Mouse (Mus musculus): ENCODE results near the gene Btbd16. TPM values are rescaled to one million over a fixed set of nuclear protein-coding genes. Genes with fewer than 3 reads are reported as not detected.
A peak's percentile ranks its signal among the peaks of the same experiment; 100 is the strongest.

Btbd16 gene
- 0.13 TPM in 1 of 2 replicates, not detected in the other for polyA plus RNA-seq (2015; fragmentation: Nextera tagmentation; extraction: Ambion mirVana)

DNA sequence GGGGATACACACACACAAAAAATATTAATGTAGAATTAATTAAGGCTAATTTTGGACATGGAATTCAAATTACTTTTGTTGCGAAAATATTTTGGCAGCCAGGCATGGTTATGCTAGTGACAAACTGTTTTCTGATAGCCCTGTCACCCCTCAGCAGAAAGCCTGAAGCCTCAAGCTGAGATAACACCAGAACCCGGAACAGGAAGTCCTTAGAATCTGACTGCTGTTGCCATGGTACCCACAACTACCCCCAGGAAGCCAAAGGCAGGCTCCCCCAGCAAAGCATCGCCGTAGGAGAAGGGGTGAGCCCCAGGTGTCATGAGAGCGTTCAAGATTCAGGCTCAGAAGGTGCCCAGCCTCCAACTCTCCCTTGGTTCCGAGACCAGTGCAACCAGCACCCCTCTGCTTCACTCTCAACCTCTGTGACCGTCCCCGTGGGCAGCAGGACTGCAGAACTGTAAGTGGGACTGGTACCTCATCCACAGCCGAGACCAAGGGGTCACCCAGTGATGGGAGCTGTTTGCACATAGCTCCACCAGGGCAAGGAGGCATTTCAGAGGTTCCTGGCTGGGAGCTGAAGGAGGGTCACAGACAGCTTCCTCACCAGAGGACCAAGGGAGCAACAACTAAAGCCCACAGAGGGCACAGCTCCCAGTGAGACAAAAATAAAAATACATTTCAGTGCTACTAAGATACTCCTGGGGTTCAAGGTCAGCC lies at the start of gene Btbd16:
TSS of gene Btbd16 (plus strand) at position 156 of the 717 bp plus-strand sequence.
- Histone ChIP-seq H3K9ac (peak within 1 kb of the TSS; percentile 40; the same call in 1 of the 2 replicates), H3K27me3 (replicated peaks) (0 out of 2 replicates have a peak, but pooled peaks cover 5% of the 10 kb centered on the region), H3K9me3 (no peaks in the 10 kb centered on the region), H3K4me3 (no peak within 1 kb of the TSS), H3K4me2 (no peak within 1 kb of the TSS), H3K27ac (replicated peaks) (0 out of 2 replicates have a peak within 1 kb of the TSS, but pooled peaks have one; percentile 20), H3K4me1 (peaks cover 12% of the 10 kb centered on the region), H3K36me3 (no peaks in the 10 kb centered on the region)
- 48% methylated on average over 9 of the region's 9 CpGs for WGBS
- ATAC-seq (ENCODE audit: extremely low read depth, insufficient number of reproducible peaks, low FRiP score, low TSS enrichment): no peak

DNA sequence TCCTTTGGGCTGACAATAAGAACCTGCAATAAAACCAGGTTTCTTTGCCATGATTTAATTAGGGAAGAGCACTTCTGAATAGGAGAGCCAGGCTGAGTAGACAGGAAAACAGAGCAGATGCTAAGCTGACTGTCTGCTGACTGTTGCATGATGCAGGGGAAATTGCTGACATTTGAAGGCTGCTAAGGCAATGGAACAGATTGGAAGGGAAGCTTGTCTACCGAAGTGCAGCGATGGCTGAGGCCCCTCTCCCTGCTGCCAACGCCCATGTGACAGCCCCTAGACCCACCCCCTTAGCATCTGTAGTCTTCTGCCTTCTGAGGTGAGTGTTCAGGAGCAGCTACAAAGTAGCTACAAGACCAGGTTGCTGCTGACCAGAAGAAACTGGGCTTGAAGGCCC lies 47.7 kb upstream of the Btbd16 start:
- no peaks in the 10 kb centered on the region for H3K27me3 ChIP-seq (replicated peaks)
- H3K4me2 ChIP-seq: no peak overlapping the region
- H3K9ac ChIP-seq: no peak overlapping the region
- peaks cover 70% of the 10 kb centered on the region for H3K36me3 ChIP-seq
- peaks cover 44% of the 10 kb centered on the region for H3K4me1 ChIP-seq
- H3K27ac ChIP-seq (replicated peaks): peak overlapping the region; percentile 55
- no peaks in the 10 kb centered on the region for H3K9me3 ChIP-seq
- no peak overlapping the region for H3K4me3 ChIP-seq
- no peak for ATAC-seq (ENCODE audit: extremely low read depth, insufficient number of reproducible peaks, low FRiP score, low TSS enrichment)
- 45% methylated on average over 3 of the region's 3 CpGs for WGBS

- Histone ChIP-seq H3K4me1 (peaks cover 38% of the 10 kb centered on the region), H3K36me3 (peaks cover 72% of the 10 kb centered on the region), H3K27ac (replicated peaks) (peak overlapping the region; percentile 55), H3K9ac (no peak overlapping the region), H3K4me2 (peak overlapping the region; percentile 12; the same call in 1 of the 2 replicates), H3K27me3 (replicated peaks) (no peaks in the 10 kb centered on the region), H3K9me3 (no peaks in the 10 kb centered on the region), H3K4me3 (0 out of 2 replicates have a peak overlapping the region, but pooled peaks have one; percentile 1)
- 43% methylated on average over 8 of the region's 8 CpGs for WGBS
- no peak for ATAC-seq (ENCODE audit: extremely low read depth, insufficient number of reproducible peaks, low FRiP score, low TSS enrichment)
Observed at GRCm38 (mm10) chr7:130726724-130727422, 47.0 kb upstream of the Btbd16 start.

GRCm38 (mm10) chr7:130727560-130727959 lies 46.3 kb upstream of the Btbd16 start:
- Histone ChIP-seq H3K9ac (no peak overlapping the region), H3K4me1 (peaks cover 31% of the 10 kb centered on the region), H3K4me2 (peak overlapping the region; percentile 12; the same call in 1 of the 2 replicates), H3K27ac (replicated peaks) (peak overlapping the region; percentile 55), H3K36me3 (peaks cover 71% of the 10 kb centered on the region), H3K27me3 (replicated peaks) (no peaks in the 10 kb centered on the region), H3K4me3 (no peak overlapping the region), H3K9me3 (no peaks in the 10 kb centered on the region)
- WGBS: 77% methylated on average over 4 of the region's 4 CpGs
- ATAC-seq (ENCODE audit: extremely low read depth, insufficient number of reproducible peaks, low FRiP score, low TSS enrichment): no peak

- Histone ChIP-seq H3K4me1 (peaks cover 16% of the 10 kb centered on the region), H3K9ac (no peak overlapping the region), H3K27ac (replicated peaks) (no peak overlapping the region), H3K36me3 (peaks cover 85% of the 10 kb centered on the region), H3K27me3 (replicated peaks) (no peaks in the 10 kb centered on the region), H3K4me3 (no peak overlapping the region), H3K9me3 (no peaks in the 10 kb centered on the region), H3K4me2 (no peak overlapping the region)
- 81% methylated on average over 7 of the region's 7 CpGs for WGBS
- no peak for ATAC-seq (ENCODE audit: extremely low read depth, insufficient number of reproducible peaks, low FRiP score, low TSS enrichment)
Observed at GRCm38 (mm10) chr7:130731792-130732191, 42.1 kb upstream of the Btbd16 start.

DNA sequence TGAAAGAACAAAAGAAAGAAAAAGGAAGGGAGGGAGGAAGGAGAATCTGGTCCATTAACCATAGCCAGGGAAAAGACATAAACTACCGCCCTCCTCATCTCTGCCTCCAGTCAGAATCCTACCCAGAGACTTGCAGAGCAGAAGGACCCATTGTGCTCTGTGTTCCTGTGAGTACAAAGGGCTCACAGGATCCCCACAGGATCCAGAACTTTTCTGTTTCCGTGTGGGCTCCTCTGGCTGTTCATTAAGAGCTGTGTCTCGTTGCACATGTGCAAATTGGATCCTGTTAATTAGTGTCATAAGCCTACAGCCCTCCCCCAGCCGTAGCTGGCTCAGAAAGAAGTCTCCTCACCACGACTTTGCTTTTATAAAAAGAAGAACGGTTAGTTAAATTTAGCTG lies 41.0 kb upstream of the Btbd16 start:
- Histone ChIP-seq H3K27ac (replicated peaks) (no peak overlapping the region), H3K4me2 (no peak overlapping the region), H3K27me3 (replicated peaks) (no peaks in the 10 kb centered on the region), H3K4me1 (peaks cover 8% of the 10 kb centered on the region; the same call in 1 of the 2 replicates), H3K9ac (no peak overlapping the region), H3K9me3 (no peaks in the 10 kb centered on the region), H3K36me3 (peaks cover 93% of the 10 kb centered on the region), H3K4me3 (no peak overlapping the region)
- no peak for ATAC-seq (ENCODE audit: extremely low read depth, insufficient number of reproducible peaks, low FRiP score, low TSS enrichment)
- WGBS: 79% methylated on average over 6 of the region's 6 CpGs

- H3K9me3 ChIP-seq: no peaks in the 10 kb centered on the region
- no peak overlapping the region for H3K4me2 ChIP-seq
- no peak overlapping the region for H3K9ac ChIP-seq
- 91% methylated on average over 8 of the region's 8 CpGs for WGBS
- peaks cover 13% of the 10 kb centered on the region for H3K4me1 ChIP-seq
- no peak overlapping the region for H3K4me3 ChIP-seq
- peaks cover 93% of the 10 kb centered on the region for H3K36me3 ChIP-seq
- no peak overlapping the region for H3K27ac ChIP-seq (replicated peaks)
- ATAC-seq (ENCODE audit: extremely low read depth, insufficient number of reproducible peaks, low FRiP score, low TSS enrichment): no peak
- H3K27me3 ChIP-seq (replicated peaks): no peaks in the 10 kb centered on the region
Observed at GRCm38 (mm10) chr7:130733423-130733822, 40.4 kb upstream of the Btbd16 start.

DNA sequence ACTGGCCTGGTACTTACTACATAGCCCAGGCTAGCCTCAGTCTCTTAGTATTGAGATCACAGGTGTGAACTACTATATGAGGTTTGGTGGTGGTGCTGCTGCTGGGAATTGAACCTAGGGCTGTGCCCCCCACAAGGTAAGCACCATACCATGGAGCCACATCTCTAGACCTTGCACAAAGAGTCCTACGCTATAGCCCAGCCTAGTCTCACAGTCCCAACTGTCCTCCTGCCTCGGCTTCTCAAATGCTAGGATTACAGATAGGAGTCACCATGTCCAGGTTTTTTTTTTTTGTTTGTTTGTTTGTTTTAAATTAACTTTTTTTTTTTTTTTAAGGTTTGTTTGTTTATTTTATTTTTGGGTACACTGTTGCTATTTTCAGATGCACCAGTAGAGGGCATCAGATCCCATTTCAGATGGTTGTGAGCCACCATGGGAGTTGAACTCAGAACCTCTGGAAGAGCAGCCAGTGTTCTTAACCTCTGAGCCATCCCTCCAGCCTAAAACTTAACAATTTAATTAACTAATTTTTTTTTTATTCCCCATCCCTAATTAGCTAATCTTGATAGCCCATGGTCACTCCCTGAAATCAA lies 39.6 kb upstream of the Btbd16 start:
- H3K9me3 ChIP-seq: no peaks in the 10 kb centered on the region
- H3K4me3 ChIP-seq: no peak overlapping the region
- no peak overlapping the region for H3K27ac ChIP-seq (replicated peaks)
- WGBS: 94% methylated on average over 2 of the region's 2 CpGs
- peaks cover 14% of the 10 kb centered on the region for H3K4me1 ChIP-seq
- ATAC-seq (ENCODE audit: extremely low read depth, insufficient number of reproducible peaks, low FRiP score, low TSS enrichment): no peak
- no peak overlapping the region for H3K9ac ChIP-seq
- no peak overlapping the region for H3K4me2 ChIP-seq
- H3K36me3 ChIP-seq: peaks cover 93% of the 10 kb centered on the region
- no peaks in the 10 kb centered on the region for H3K27me3 ChIP-seq (replicated peaks)

DNA sequence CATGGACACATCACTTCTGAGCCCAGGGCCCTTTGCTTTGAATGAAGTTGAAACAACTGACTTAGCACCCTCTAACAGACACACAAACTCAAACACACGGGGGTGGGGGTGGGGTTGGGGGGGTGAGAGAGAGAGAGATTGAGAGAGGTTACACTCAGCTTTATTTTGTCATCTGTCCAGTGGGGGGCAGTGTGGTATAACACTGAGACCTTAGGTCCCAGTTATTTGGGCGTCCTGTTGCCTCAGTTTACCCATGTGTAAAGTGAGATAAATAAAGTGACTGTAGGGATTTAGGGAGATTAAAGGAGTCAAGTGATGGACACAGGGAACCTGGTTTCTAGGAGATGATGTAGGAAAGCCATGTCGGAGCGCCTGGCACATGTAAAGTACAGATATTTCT lies 32.8 kb upstream of the Btbd16 start:
- WGBS: 78% methylated on average over 4 of the region's 4 CpGs
- peaks cover 14% of the 10 kb centered on the region for H3K4me1 ChIP-seq
- no peak overlapping the region for H3K9ac ChIP-seq
- no peak overlapping the region for H3K4me3 ChIP-seq
- no peak overlapping the region for H3K27ac ChIP-seq (replicated peaks)
- no peaks in the 10 kb centered on the region for H3K27me3 ChIP-seq (replicated peaks)
- H3K4me2 ChIP-seq: no peak overlapping the region
- peaks cover 100% of the 10 kb centered on the region for H3K36me3 ChIP-seq
- ATAC-seq (ENCODE audit: extremely low read depth, insufficient number of reproducible peaks, low FRiP score, low TSS enrichment): no peak
- no peaks in the 10 kb centered on the region for H3K9me3 ChIP-seq

DNA sequence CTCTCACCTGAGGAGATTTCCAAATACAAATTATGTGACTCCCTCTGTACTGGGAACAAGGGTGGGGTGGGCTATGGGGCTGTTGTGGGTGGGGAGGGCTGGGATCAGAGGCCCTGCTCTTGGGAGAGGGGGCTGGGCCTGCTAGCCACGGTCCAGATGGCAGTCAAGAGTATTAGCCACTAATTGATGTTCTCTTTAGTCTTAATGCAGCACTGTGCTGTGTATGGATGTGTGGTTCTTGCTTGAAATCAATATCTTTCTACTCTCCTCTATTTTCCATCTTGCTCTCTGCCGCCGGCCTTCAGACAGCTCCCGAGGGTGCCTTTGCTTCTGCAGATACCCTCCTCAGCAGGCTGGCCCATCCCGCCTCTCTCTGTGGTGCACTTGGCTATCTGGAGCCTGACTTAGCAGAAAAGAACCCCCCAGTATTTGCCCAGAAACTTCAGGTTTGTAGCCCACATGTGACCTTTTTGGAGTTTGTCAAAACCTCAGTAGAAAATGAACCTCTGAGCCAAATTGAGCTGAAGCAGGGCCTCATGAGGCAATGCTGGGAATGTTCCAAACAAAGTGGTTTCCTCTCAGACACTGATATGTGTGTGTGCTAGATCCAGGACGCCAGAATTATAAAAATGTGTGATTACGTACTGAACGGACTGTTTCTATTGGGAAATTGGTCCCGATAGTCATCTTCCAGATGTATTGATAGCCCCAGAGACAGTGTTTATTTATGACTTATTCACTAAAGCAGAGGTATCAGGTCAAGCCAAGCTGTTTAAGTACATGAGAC lies 30.4 kb upstream of the Btbd16 start:
- Histone ChIP-seq H3K9me3 (no peaks in the 10 kb centered on the region), H3K9ac (no peak overlapping the region), H3K36me3 (peaks cover 97% of the 10 kb centered on the region), H3K4me3 (no peak overlapping the region), H3K4me1 (peaks cover 18% of the 10 kb centered on the region), H3K27me3 (replicated peaks) (no peaks in the 10 kb centered on the region), H3K27ac (replicated peaks) (no peak overlapping the region), H3K4me2 (no peak overlapping the region)
- no peak for ATAC-seq (ENCODE audit: extremely low read depth, insufficient number of reproducible peaks, low FRiP score, low TSS enrichment)
- 81% methylated on average over 9 of the region's 9 CpGs for WGBS

DNA sequence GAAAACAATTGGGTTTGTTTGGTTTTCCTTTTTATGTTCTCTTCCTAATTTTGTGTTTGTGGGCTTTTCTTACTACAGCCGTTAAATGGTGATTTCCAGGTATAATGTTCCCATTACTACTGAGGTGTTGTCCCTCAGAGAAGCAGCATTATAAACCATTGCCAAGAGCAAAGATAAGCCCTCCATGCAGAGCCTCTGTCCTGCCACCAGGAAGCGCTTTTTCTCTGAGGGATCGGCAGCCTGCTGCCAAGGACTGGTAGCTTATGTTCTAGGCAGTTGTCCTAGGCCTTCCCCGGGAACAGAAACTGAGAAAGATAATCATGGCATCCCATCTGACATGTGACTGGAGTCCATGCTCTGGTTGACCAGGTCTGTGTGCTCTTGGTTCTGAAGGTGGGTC lies 24.7 kb upstream of the Btbd16 start:
- 87% methylated on average over 4 of the region's 4 CpGs for WGBS
- Histone ChIP-seq H3K36me3 (peaks cover 84% of the 10 kb centered on the region), H3K4me2 (no peak overlapping the region), H3K4me3 (no peak overlapping the region), H3K4me1 (peaks cover 36% of the 10 kb centered on the region), H3K9ac (no peak overlapping the region), H3K9me3 (no peaks in the 10 kb centered on the region), H3K27ac (replicated peaks) (no peak overlapping the region), H3K27me3 (replicated peaks) (no peaks in the 10 kb centered on the region)
- ATAC-seq (ENCODE audit: extremely low read depth, insufficient number of reproducible peaks, low FRiP score, low TSS enrichment): no peak
